Mouse (Mus musculus) hindbrain, embryonic 13.5 days (tissue): ENCODE measurements around the gene Lsm2. TPM values are rescaled to one million over a fixed set of nuclear protein-coding genes. Genes with fewer than 3 reads are reported as not detected.
"Not testable (repeated sequence)": the region's sequence is repeated elsewhere in the genome, so short reads cannot be mapped to it uniquely, and the experiment has no call there.

Experiments
- ATAC-seq: fragments of 200-750 bp; cut with Nextera tagmentation; 2 replicates; pipeline ENCODE4 v1.8.0; 2017; ENCODE audit warnings: moderate TSS enrichment; ENCODE audit not compliant: low FRiP score
- H3K27ac ChIP-seq: fragments of 300-500 bp; sonication (generic); 2 replicates; pipeline ENCODE4 v1.5.1; 2015; ENCODE audit warnings: inconsistent platforms, mild to moderate bottlenecking, moderate library complexity
- H3K27me3 ChIP-seq: fragments of 300-500 bp; sonication (generic); 2 replicates; pipeline ENCODE4 v1.6.1; 2015; ENCODE audit warnings: mild to moderate bottlenecking, inconsistent platforms
- H3K36me3 ChIP-seq: fragments of 300-500 bp; sonication (generic); 2 replicates; pipeline ENCODE4 v1.6.1; 2015; ENCODE audit warnings: mild to moderate bottlenecking, inconsistent platforms
- H3K4me1 ChIP-seq: fragments of 300-500 bp; sonication (generic); replicated peaks from 2 replicates; pipeline ENCODE4 v1.6.1; 2015; ENCODE audit warnings: inconsistent platforms
- H3K4me2 ChIP-seq: fragments of 300-500 bp; sonication (generic); 2 replicates; pipeline ENCODE4 v1.6.1; 2015; ENCODE audit warnings: inconsistent platforms, mild to moderate bottlenecking, moderate library complexity
- H3K4me3 ChIP-seq: fragments of 300-500 bp; sonication (generic); 2 replicates; pipeline ENCODE4 v1.5.1; 2015; ENCODE audit warnings: mild to moderate bottlenecking, inconsistent platforms
- H3K9ac ChIP-seq: fragments of 300-500 bp; sonication (generic); 2 replicates; pipeline ENCODE4 v1.6.1; 2015; ENCODE audit warnings: mild to moderate bottlenecking, inconsistent platforms
- H3K9me3 ChIP-seq: fragments of 300-500 bp; sonication (generic); 2 replicates; pipeline ENCODE4 v1.6.1; 2016; ENCODE audit warnings: inconsistent platforms
- WGBS: fragments of 180-500 bp; shearing (Covaris S2); methylation state at CpG from one replicate; pipeline ENCODE4 v1.1.7; 2015; 5-methylcytosine and 5-hydroxymethylcytosine counted together
- polyA plus RNA-seq: library from polyadenylated mRNA; unstranded; fragments of >200 nt; fragmentation: Nextera tagmentation; extraction: Ambion mirVana; gene quantifications from 2 replicates; pipeline ENCODE4 v1.2.1, GENCODE M21; 2015

Lsm2 gene
- polyA plus RNA-seq, 1 experiment from 2014 or later = 112 TPM

DNA sequence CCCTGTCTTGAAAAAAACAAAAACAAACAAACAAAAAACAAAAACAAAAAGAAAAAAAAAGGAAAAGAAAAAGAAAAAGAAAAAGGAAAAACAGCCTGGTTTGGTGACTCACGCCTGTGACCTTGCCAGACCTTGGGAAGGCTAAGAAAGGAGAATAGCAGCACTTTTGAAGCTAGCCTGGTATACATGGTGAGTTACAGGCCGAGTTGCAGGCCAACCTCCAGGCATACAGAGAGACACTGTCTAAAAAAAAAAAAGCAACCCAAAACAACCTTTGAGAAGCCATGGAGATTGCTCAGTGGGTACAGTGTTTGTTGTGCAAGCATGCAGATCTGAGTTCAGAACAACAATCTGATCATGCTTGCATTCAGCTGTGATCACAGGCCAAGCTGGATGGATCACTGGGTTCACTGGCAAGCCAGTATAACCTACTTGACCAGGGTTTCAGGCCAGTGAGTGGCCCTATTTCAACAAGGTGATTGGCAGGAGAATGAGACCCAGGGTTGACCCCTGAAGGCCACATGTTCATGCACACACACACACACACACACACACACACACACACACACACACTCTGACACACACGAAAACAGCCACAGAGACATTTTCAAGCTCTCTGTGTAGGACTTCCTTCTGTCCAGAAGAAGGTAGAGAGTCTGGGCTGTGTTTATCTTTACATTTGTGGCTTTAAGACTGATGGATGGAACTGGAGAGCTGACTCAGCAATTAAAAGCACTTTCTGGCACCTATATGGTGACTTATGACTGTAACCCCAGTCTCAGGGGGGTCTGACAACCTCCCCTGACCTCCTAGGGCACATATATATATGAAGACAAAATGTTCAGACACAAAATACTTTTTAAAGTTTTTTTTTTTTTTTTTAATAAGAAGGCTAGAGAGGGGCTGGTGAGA, 5.8 kb upstream of the Lsm2 start:
- Histone ChIP-seq H3K36me3 (no peaks in the 10 kb centered on the region; the same call in 1 of the 2 replicates), H3K9me3 (no peaks in the 10 kb centered on the region), H3K9ac (no peak overlapping the region), H3K4me1 (peaks cover 15% of the 10 kb centered on the region), H3K27me3 (peaks cover 14% of the 10 kb centered on the region; the same call in 1 of the 2 replicates), H3K4me2 (no peak overlapping the region), H3K27ac (no peak overlapping the region), H3K4me3 (no peak overlapping the region)
- WGBS = 74% methylated on average over 3 of the region's 3 CpGs
- ATAC-seq = no peak

DNA sequence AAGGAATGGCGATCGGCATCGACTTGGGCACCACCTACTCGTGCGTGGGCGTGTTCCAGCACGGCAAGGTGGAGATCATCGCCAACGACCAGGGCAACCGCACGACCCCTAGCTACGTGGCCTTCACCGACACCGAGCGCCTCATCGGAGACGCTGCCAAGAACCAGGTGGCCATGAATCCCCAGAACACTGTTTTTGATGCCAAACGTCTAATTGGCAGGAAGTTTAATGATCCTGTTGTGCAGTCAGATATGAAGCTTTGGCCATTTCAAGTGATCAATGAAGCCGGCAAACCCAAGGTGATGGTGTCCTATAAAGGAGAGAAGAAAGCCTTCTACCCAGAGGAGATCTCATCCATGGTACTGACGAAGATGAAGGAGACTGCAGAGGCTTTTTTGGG, 4.7 kb upstream of the Lsm2 start:
- peaks cover 14% of the 10 kb centered on the region; the same call in 1 of the 2 replicates for H3K27me3 ChIP-seq
- no peaks in the 10 kb centered on the region for H3K9me3 ChIP-seq
- no peak overlapping the region for H3K27ac ChIP-seq
- H3K9ac ChIP-seq = no peak overlapping the region
- peaks cover 20% of the 10 kb centered on the region for H3K4me1 ChIP-seq
- no peaks in the 10 kb centered on the region; the same call in 1 of the 2 replicates for H3K36me3 ChIP-seq
- ATAC-seq = no peak
- H3K4me3 ChIP-seq = no peak overlapping the region
- no peak overlapping the region for H3K4me2 ChIP-seq
- WGBS = 95% methylated on average over 20 of the region's 20 CpGs

DNA sequence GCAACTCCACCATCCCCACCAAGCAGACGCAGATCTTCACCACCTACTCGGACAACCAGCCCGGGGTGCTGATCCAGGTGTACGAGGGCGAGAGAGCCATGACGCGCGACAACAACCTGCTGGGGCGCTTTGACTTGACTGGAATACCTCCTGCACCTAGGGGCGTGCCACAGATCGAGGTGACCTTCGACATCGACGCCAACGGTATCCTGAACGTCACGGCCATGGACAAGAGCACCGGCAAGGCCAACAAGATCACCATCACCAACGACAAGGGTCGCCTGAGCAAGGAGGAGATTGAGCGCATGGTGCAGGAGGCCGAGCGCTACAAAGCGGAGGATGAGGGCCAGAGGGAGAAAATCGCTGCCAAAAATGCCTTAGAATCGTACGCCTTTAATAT, 3.4 kb upstream of the Lsm2 start:
- H3K27ac ChIP-seq = no peak overlapping the region
- H3K4me1 ChIP-seq = peaks cover 24% of the 10 kb centered on the region
- ATAC-seq = no peak
- no peaks in the 10 kb centered on the region; the same call in 1 of the 2 replicates for H3K36me3 ChIP-seq
- H3K9ac ChIP-seq = 0 out of 2 replicates have a peak overlapping the region, but pooled peaks have one; percentile 8
- H3K4me2 ChIP-seq = no peak overlapping the region
- peaks cover 7% of the 10 kb centered on the region; the same call in 1 of the 2 replicates for H3K27me3 ChIP-seq
- no peaks in the 10 kb centered on the region for H3K9me3 ChIP-seq
- H3K4me3 ChIP-seq = no peak overlapping the region
- 91% methylated on average over 27 of the region's 27 CpGs for WGBS

DNA sequence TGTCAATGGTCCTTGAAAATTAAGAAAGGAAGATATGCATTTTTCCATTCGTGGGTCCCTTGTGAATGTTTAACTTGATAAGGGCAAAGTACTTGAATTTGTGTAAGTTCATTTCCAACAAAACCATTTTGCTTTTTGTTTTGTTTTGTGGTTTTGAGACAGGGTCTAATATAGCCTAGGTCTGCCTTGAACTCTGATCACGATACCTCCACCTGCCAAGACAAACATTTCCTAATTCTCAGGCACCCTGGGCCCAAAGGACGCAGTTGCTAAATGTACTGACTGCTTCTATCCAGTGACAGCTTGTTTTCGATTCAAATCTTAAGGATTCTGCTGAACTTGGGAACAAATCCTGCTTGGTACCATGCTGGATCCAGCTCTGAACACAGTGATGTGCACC, 2.0 kb upstream of the Lsm2 start:
- Histone ChIP-seq H3K4me1 (peaks cover 24% of the 10 kb centered on the region), H3K4me3 (no peak overlapping the region), H3K27me3 (no peaks in the 10 kb centered on the region), H3K9me3 (no peaks in the 10 kb centered on the region), H3K27ac (no peak overlapping the region), H3K9ac (no peak overlapping the region), H3K4me2 (no peak overlapping the region), H3K36me3 (no peaks in the 10 kb centered on the region; the same call in 1 of the 2 replicates)
- 96% methylated on average over 4 of the region's 4 CpGs for WGBS
- no peak for ATAC-seq

DNA sequence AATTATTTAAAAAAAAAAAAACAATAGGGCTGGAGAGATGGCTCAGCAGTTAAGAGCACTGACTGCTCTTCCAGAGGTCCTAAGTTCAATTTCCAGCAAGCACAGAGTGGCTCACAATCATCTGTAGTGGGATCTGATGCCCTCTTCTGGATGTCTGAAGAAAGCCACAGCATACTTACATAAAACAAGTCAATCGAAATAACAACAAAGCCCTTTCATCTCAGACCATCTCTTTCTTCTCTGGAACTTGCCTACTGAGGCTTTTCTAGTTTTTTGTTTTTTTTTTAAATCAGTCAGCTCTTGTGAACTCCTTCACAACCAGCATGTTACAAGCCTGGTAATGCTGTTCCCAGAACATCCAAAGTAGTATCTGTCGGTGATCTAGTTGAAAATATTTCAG, 1.0 kb upstream of the Lsm2 start:
- Histone ChIP-seq H3K9me3 (no peaks in the 10 kb centered on the region), H3K27ac (peak overlapping the region; percentile 97; the same call in 1 of the 2 replicates), H3K4me1 (peaks cover 24% of the 10 kb centered on the region), H3K4me3 (peak overlapping the region; percentile 76), H3K36me3 (peaks cover 6% of the 10 kb centered on the region), H3K4me2 (peak overlapping the region; percentile 88), H3K9ac (peak overlapping the region; percentile 87), H3K27me3 (no peaks in the 10 kb centered on the region)
- WGBS = 21% methylated on average over 2 of the region's 2 CpGs
- no peak for ATAC-seq

DNA sequence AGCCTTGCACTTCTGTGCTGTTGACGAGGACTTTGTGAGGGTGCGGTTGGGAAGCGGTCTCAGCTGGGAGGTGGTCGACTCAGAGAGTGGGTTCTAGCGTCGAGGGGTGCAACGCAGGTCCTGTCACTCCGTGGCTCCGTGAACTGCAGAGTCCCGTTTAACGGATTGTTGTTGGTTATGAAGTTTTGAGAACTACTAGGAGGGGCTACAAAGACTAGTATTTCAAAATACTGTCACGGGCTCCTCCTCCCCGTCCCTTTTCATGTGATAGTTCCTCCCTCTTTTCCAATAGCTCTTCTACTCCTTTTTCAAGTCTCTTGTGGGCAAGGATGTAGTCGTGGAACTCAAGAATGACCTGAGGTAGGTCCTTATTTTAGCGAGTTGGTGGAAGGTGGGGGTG, 666 bp downstream of the Lsm2 start:
- no peaks in the 10 kb centered on the region for H3K9me3 ChIP-seq
- peaks cover 18% of the 10 kb centered on the region for H3K36me3 ChIP-seq
- H3K27ac ChIP-seq = peak overlapping the region; percentile 97
- H3K4me1 ChIP-seq = peaks cover 24% of the 10 kb centered on the region
- H3K9ac ChIP-seq = peak overlapping the region; percentile 87
- no peak for ATAC-seq
- H3K4me2 ChIP-seq = peak overlapping the region; percentile 88
- 0% methylated on average over 15 of the region's 15 CpGs for WGBS
- peak overlapping the region; percentile 76 for H3K4me3 ChIP-seq
- H3K27me3 ChIP-seq = no peaks in the 10 kb centered on the region

DNA sequence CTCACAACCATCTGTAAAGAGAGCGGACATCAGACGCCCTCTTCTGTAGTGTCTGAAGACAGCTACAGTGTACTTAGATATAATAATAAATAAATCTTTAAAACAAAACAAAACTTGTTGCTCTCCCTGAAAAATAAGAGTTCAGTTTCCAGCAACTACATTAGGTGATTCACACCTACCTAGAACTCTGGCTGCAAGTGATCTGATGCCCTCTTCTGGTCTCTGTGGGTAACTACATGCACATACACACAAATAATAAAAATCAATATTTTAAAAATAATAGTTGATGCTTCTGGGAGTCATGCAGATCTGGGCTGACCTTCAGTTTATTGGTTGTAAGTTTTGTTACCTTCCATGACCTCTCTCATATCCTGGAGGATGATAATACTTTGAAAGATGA, 2.6 kb downstream of the Lsm2 start:
- peaks cover 24% of the 10 kb centered on the region for H3K4me1 ChIP-seq
- peaks cover 22% of the 10 kb centered on the region for H3K36me3 ChIP-seq
- 78% methylated on average over 2 of the region's 2 CpGs for WGBS
- H3K9ac ChIP-seq = no peak overlapping the region
- H3K27ac ChIP-seq = no peak overlapping the region
- no peak for ATAC-seq
- H3K9me3 ChIP-seq = no peaks in the 10 kb centered on the region
- no peak overlapping the region for H3K4me2 ChIP-seq
- no peak overlapping the region for H3K4me3 ChIP-seq
- H3K27me3 ChIP-seq = no peaks in the 10 kb centered on the region

DNA sequence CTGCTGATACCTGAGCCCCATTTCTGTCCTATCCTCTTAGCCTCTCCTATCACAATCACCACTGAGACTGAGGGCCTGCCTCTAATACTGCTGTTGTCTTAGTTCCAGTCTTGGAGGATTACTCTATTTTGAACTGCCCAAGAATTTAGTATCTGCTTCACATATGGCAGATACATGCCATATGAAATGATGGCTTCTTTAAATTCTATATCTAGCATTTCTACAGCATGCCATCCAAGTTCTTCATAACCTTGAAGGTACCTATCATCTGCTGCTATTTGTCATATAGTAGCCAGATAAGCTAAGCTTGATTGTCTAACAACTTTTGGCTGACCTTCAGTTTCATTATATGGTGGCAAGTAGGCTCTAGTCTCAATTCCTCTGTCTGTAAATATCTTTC, 13.1 kb downstream of the Lsm2 start:
- no peak overlapping the region for H3K9ac ChIP-seq
- H3K27me3 ChIP-seq = no peaks in the 10 kb centered on the region
- peaks cover 4% of the 10 kb centered on the region for H3K4me1 ChIP-seq
- no peak overlapping the region for H3K27ac ChIP-seq
- H3K9me3 ChIP-seq = no peaks in the 10 kb centered on the region
- no peak overlapping the region for H3K4me3 ChIP-seq
- H3K36me3 ChIP-seq = peaks cover 9% of the 10 kb centered on the region; the same call in 1 of the 2 replicates
- no peak overlapping the region for H3K4me2 ChIP-seq
- no peak for ATAC-seq

DNA sequence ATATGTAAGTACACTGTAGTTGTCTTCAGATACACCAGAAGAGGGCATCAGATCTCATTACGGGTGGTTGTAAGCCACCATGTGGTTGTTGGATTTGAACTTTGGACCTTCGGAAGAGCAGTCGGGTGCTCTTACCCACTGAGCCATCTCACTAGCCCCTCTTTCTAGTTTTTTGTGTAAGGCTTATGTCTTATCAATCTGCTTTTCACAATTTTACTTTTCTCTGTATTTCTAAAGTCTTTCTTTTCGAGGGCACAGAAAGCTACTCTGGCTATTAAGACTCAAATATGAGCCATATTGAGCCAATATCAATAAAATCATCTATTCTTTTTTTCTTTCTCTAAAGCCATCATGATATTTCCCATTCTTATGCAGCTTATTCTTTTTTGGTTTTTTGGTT, 13.5 kb downstream of the Lsm2 start:
- not testable (repeated sequence) for H3K4me3 ChIP-seq, H3K9ac ChIP-seq, H3K9me3 ChIP-seq, H3K4me1 ChIP-seq, ATAC-seq, H3K27ac ChIP-seq, H3K27me3 ChIP-seq, H3K4me2 ChIP-seq, H3K36me3 ChIP-seq
- WGBS = 86% methylated on average over 4 of the region's 4 CpGs

DNA sequence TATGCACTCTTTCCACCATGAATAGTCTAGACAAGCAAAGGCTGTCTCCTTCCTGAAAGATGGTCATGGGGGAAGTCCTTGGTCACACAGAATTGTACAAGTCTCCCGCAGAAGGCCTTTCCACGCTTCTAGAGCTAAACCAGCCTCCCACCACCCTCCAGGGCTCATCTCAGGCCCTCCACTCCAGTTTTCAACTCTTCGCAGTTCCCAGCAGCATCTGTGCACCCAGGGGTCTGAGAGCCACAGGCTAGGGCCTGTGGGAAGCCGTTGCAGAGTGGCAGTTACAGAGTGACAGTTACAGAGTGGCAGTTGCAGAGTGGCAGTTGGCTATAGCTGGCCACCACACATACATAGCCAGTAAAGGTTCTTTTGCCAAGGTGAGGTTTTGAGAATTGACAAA, 14.3 kb downstream of the Lsm2 start:
- not testable (repeated sequence) for H3K4me2 ChIP-seq, H3K4me3 ChIP-seq, H3K36me3 ChIP-seq, H3K4me1 ChIP-seq, H3K27me3 ChIP-seq, H3K9me3 ChIP-seq, H3K27ac ChIP-seq, H3K9ac ChIP-seq, ATAC-seq
- 97% methylated on average over 4 of the region's 4 CpGs for WGBS

DNA sequence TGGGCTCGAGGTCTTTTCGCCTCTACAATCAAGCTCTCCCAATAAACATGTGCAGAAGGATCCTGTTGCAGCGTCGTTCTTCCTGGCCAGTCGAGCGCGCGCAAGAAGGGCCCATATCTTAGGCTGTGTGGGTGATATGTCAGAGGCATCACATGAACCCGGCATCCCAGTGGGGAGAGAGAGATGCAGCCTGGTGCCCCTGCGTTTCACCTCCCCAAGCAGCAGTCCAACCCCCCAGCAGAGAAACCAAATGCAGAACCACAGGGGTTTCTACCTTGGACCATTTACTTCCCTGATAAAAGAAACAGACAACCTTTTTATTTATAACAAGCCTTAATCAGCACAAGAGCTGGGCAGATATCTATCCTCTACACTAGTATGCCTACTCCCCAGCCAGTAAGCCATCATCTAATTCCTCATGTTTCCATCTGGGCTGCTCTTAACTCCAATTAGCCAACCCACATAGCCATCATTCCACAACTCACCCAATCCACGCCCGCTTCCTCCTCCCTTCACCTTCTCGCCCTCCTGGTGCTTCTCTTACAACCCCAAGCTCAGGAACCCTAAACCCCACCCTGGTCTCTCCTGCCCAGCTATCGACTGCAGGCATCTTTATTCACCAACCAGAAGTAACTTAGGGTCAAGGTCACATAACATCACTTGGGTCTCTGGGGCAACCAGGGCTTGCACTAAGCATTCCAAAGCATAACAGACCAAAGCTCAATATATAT, 14.9 kb downstream of the Lsm2 start:
- no peaks in the 10 kb centered on the region for H3K27me3 ChIP-seq
- no peak overlapping the region for H3K4me2 ChIP-seq
- no peak overlapping the region for H3K4me3 ChIP-seq
- no peaks in the 10 kb centered on the region for H3K9me3 ChIP-seq
- H3K4me1 ChIP-seq = peaks cover 10% of the 10 kb centered on the region
- no peaks in the 10 kb centered on the region for H3K36me3 ChIP-seq
- ATAC-seq = no peak
- H3K27ac ChIP-seq = no peak overlapping the region
- 86% methylated on average over 14 of the region's 14 CpGs for WGBS
- no peak overlapping the region for H3K9ac ChIP-seq

DNA sequence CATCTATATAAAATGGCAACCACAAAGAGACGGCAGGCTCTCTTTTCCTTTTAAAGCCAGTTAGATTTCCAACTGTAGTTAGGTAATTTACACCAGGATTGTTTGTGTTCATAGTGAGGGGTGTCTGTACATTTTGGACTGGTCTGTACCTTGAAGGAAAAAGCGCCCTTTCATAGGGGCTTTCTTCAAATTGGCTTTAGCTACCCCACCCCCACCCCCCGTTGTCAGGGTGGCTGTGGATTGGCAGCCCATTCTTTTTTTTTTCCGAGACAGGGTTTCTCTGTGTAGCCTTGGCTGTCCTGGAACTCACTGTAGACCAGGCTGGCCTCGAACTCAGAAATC, 15.5 kb downstream of the Lsm2 start:
- Histone ChIP-seq H3K4me3 (no peak overlapping the region), H3K9me3 (no peaks in the 10 kb centered on the region), H3K4me2 (no peak overlapping the region), H3K27ac (no peak overlapping the region), H3K36me3 (no peaks in the 10 kb centered on the region), H3K27me3 (no peaks in the 10 kb centered on the region), H3K4me1 (peaks cover 16% of the 10 kb centered on the region), H3K9ac (peak overlapping the region; percentile 0; the same call in 1 of the 2 replicates)
- 82% methylated on average over 5 of the region's 5 CpGs for WGBS
- ATAC-seq = no peak
